Mouse (Mus musculus): Measurements from ENCODE around the gene Usp24.
"Not testable (repeated sequence)": the region's sequence is repeated elsewhere in the genome, so short reads cannot be mapped to it uniquely, and the experiment has no call there.

Usp24 gene

GRCm38 (mm10) chr4:106318976-106319375, 3.0 kb downstream of the Usp24 start:
- in situ Hi-C loops (cut with MboI) = no loop called here

- in situ Hi-C loops (cut with MboI) = no loop called here
These were observed 6.8 kb downstream of the Usp24 start for GRCm38 (mm10) chr4:106322846-106323245.

GRCm38 (mm10) chr4:106323318-106323717, 7.3 kb downstream of the Usp24 start:
- in situ Hi-C loops (cut with MboI) = no loop called here

- in situ Hi-C loops (cut with MboI) = no loop called here
These were observed 11.4 kb downstream of the Usp24 start for GRCm38 (mm10) chr4:106327436-106327835.

- in situ Hi-C loops (cut with MboI) = no loop called here
These were observed 12.7 kb downstream of the Usp24 start for GRCm38 (mm10) chr4:106328704-106329103.

- in situ Hi-C loops (cut with MboI) = not testable (repeated sequence)
These were observed 13.2 kb downstream of the Usp24 start for GRCm38 (mm10) chr4:106329171-106329570.

- in situ Hi-C loops (cut with MboI) = no loop called here
These were observed 14.4 kb downstream of the Usp24 start for GRCm38 (mm10) chr4:106330371-106330819.

- in situ Hi-C loops (cut with MboI) = no loop called here
These were observed 17.1 kb downstream of the Usp24 start for GRCm38 (mm10) chr4:106333071-106333470.

- in situ Hi-C loops (cut with MboI) = no loop called here
These were observed 17.6 kb downstream of the Usp24 start for GRCm38 (mm10) chr4:106333584-106333983.

- in situ Hi-C loops (cut with MboI) = no loop called here
These were observed 19.8 kb downstream of the Usp24 start for GRCm38 (mm10) chr4:106335858-106336257.

- in situ Hi-C loops (cut with MboI) = no loop called here
These were observed 31.7 kb downstream of the Usp24 start for GRCm38 (mm10) chr4:106347664-106348063.

GRCm38 (mm10) chr4:106355025-106355424, 39.0 kb downstream of the Usp24 start:
- in situ Hi-C loops (cut with MboI) = not testable (repeated sequence)

- in situ Hi-C loops (cut with MboI) = no loop called here
These were observed 54.0 kb downstream of the Usp24 start for GRCm38 (mm10) chr4:106370013-106370412.

GRCm38 (mm10) chr4:106375857-106376256, 59.8 kb downstream of the Usp24 start:
- in situ Hi-C loops (cut with MboI) = no loop called here

GRCm38 (mm10) chr4:106378839-106379572, 63.0 kb downstream of the Usp24 start:
- in situ Hi-C loops (cut with MboI) = no loop called here

GRCm38 (mm10) chr4:106381131-106381530, 65.1 kb downstream of the Usp24 start:
- in situ Hi-C loops (cut with MboI) = no loop called here

- in situ Hi-C loops (cut with MboI) = no loop called here
These were observed 73.9 kb downstream of the Usp24 start for GRCm38 (mm10) chr4:106389908-106390307.

GRCm38 (mm10) chr4:106409621-106410020, 93.6 kb downstream of the Usp24 start:
- in situ Hi-C loops (cut with MboI) = no loop called here

- in situ Hi-C loops (cut with MboI) = no loop called here
These were observed 103.2 kb downstream of the Usp24 start for GRCm38 (mm10) chr4:106419256-106419655.

- in situ Hi-C loops (cut with MboI) = no loop called here
These were observed 103.8 kb downstream of the Usp24 start for GRCm38 (mm10) chr4:106419791-106420190.

GRCm38 (mm10) chr4:106422597-106422996, 106.6 kb downstream of the Usp24 start:
- in situ Hi-C loops (cut with MboI) = no loop called here

GRCm38 (mm10) chr4:106424560-106424959, 108.5 kb downstream of the Usp24 start:
- in situ Hi-C loops (cut with MboI) = no loop called here

GRCm38 (mm10) chr4:106426286-106426685, 110.3 kb downstream of the Usp24 start:
- in situ Hi-C loops (cut with MboI) = no loop called here

- in situ Hi-C loops (cut with MboI) = no loop called here
These were observed 112.6 kb downstream of the Usp24 start for GRCm38 (mm10) chr4:106428616-106429015.

Measured in mature B cell (primary cell).